Mouse (Mus musculus): ENCODE data around the gene Ssh2.

DNA sequence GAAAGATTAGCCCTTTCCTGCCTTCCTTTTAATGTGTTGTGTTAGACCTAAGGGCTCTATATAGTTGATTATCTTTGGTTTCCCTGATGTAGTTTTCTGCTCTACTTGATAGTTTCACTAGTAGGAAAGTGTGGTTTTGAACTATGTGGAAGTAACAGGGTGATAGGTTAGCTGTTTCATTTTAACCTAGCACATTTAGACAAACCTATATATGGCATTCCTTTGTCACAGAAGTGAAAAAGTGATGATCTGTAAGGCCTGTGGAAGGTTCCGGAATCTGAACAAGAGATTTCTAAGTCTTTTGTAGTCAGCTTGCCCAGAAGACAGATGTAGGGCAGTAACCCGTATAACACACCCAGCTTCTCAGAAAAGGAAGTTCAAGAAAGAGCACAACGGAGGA is 155.0 kb downstream of the Ssh2 start:
- no peak for TF ChIP-seq POLR2A (IDR thresholded peaks at IDR 0.05; ENCODE audit: insufficient read depth, low read length)
- TF ChIP-seq CTCF (IDR thresholded peaks at IDR 0.05; ENCODE audit: low read depth, low read length) = no peak
- no peak for TF ChIP-seq EP300 (IDR thresholded peaks at IDR 0.05; ENCODE audit: insufficient read depth, low read depth, low read length)
